Mouse (Mus musculus) layer of hippocampus, postnatal 14 days (tissue): ENCODE measurements around the gene Panx3. TPM values are rescaled to one million over a fixed set of nuclear protein-coding genes. Genes with fewer than 3 reads are reported as not detected.

Source experiments
- DNase-seq, 2 experiments: peaks; one replicate each; pipeline ENCODE4 v3.0.0; 2021 to 2022; ENCODE audit warnings: low spot score in 2 of 2, mixed read lengths in 1 of 2
- total RNA-seq, 2 experiments: library from RNA; stranded (reverse); gene quantifications; 2 replicates each; pipeline ENCODE4 v1.2.3; 2021

Panx3 gene
- total RNA-seq, 2 experiments from 2014 or later = not detected

DNA sequence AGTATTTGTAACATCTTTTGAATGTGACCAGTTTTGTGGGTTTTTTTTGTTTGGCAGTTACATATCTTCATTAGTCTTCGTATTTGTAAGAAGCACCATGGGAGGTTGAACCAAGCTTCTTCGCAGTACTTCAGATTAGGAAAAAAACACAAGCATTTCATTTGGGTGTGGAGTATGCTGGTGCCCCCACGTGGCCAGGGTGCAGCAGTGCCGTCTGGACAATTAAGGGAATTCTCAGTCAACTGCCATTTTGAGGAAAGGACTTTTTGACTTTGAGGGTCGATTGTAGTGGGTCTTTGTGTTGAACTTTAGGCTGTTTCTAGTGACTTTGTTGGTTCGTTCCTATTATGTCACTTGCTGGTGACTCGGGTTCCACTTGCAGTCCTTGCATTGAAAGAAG, 32.7 kb downstream of the Panx3 start:
- peak in 1 of 2 experiments; percentile 43 for DNase-seq

GRCm38 (mm10) chr9:37634269-37634668, 34.8 kb downstream of the Panx3 start:
- no peak for DNase-seq

DNA sequence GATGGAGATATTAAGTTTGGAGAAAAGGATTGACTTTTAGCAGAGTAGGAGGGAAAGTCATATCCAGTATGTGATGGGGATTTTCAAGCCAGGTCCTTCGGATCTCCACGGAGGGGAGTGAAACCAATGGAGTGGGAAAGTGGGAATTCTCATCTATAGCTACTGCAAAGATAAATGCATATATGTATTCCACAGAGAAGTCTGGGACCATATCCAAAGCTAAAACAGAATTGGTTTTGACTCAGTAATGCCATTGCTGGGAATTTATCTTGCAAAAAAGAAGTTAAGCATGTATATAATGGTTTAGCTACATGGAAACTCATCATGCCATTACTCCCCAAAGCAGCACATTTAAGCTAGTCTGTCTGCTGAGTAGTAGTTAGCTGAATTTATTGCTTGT, 36.7 kb downstream of the Panx3 start:
- no peak for DNase-seq

- no peak for DNase-seq
These were observed 39.1 kb downstream of the Panx3 start for GRCm38 (mm10) chr9:37629941-37630340.

GRCm38 (mm10) chr9:37628581-37628980, 40.5 kb downstream of the Panx3 start:
- no peak for DNase-seq

GRCm38 (mm10) chr9:37627263-37627662, 41.8 kb downstream of the Panx3 start:
- DNase-seq = no peak

DNA sequence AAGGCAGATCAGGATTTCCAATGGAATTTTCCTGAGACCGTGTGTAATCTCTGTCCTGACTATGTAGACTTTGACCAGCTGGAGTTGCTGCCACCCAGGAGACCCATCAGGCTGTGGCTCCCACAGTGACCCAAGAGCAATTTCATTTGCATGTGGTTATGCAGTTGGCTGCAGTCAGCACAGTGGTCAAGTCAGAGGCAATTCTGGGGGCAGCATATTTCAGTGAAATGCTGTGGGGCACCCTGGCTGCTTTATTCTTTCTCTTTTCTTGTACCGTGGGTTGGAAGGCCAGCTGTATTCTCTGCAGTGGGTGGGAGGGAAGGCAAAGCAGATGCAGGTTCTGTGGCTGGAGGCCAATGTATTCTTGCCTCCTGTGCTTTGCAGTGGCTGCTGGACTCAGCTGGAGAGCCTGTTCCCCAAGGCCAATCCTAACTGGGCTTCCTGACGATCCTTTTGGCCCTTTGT, 42.9 kb downstream of the Panx3 start:
- DNase-seq = peak in 1 of 2 experiments; percentile 40

DNA sequence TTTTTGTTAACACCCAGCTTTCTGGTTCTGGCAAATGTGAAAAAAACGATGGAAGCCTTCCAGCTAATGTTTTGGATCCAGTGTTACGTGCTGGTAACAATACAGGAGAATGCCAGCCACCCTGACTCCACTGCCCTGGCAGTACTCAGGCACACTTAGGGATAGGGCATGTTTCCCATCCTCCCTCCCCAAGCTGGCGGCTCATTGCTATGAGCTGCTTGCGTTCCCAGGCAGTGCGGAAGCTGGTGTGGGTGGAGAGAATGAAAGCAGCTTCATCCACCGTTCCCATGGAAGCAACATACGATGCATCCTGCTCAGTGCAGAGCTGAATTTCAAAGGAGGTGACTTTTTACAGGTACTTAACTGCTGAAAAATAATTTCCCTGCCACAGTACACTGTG, 43.4 kb downstream of the Panx3 start:
- peak; percentile 74 to 88 for DNase-seq

DNA sequence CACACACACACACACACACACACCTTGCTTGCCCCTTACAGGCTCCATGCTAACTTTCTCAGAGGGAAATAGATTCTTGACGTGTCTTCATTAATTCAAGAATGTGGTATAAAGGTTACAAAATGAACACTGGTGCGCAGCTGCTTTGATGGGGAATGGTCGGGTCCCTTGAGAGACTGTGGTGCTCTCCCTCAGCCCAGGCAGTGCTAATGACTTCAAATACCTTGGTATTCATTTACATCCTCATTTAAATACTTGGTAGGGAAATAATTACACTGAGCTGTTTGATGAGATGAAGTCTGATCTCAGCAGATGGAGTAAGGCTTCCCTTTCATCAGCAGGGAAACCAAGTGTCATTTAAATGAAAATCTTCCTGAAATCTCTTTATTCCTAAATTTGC, 43.9 kb downstream of the Panx3 start:
- no peak for DNase-seq

DNA sequence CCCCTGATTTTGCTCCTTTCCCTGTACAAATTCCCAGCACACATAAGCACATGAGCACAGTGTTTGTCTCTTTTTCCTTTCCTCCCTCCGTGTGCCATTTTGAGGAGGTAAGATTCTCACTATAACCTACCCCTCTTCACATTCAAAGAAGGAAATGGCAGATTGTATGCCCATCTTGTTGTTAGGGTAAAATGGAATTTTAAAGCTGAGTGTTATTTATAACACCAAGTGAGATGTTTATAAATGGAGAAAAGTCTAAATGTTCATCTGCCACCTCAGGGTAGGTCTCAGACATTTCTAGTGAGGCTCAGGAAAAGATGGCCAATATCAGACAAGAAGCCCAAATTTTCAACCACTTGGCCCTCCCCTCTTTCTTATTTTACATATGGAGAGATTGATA, 44.5 kb downstream of the Panx3 start:
- no peak for DNase-seq

DNA sequence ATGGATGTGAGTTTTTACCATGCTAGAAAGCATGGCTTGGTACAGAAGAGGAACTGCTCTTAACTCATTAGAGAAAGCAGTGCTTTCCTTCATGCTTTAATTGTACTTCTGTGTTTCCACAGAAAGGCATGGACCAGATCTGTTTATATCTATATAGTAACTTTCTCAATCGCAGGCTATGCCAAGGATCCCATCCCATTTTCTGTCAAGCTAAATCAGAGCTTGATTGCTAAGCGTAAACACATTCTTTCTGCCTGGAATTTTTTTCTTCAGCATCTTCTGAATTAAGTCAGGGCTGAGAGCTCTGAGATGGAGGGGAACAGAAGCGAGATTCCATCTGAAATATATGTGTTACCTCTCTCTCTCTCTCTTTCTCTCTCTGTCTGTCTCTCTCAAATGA, 45.1 kb downstream of the Panx3 start:
- DNase-seq = no peak

DNA sequence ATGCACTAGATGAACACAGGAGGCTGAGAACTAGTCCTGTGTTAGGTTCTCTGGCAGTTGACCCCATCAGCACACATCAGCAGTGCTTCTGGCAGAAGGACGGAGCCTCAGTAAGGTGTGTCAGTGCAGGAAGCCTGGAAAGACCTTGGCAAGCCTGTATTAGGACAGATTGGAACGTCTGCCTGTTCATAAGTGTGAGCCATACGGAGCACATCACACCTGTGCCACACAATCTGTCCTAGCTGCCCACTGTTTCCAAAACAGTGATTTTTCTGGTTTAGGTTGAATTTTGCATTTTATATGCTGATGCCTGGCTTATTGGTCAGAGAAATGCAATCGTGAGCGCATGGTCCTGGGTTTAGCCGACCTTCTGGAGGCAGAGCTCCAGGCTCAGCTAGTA, 47.7 kb downstream of the Panx3 start:
- DNase-seq = peak; percentile 49 to 62

DNA sequence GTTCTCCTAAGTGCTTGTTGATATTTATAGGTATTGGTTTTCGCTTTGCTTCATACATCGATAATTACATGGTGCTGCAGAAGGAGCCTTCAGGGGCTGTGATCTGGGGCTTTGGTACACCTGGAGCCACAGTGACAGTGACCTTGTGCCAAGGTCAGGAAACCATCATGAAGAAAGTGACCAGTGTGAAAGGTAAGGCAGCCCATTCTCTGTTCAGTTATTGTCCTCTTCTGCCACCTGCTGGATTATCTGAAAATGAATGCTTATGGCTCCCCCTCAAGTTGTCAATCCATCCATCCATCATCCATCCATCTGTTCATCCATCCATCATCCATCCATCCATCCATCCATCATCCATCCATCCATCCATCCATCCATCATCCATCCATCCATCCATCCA, 52.3 kb downstream of the Panx3 start:
- peak in 1 of 2 experiments; percentile 63 for DNase-seq

- DNase-seq = no peak
These were observed 53.8 kb downstream of the Panx3 start for GRCm38 (mm10) chr9:37615220-37615619.

GRCm38 (mm10) chr9:37614316-37614715, 54.7 kb downstream of the Panx3 start:
- DNase-seq = no peak

DNA sequence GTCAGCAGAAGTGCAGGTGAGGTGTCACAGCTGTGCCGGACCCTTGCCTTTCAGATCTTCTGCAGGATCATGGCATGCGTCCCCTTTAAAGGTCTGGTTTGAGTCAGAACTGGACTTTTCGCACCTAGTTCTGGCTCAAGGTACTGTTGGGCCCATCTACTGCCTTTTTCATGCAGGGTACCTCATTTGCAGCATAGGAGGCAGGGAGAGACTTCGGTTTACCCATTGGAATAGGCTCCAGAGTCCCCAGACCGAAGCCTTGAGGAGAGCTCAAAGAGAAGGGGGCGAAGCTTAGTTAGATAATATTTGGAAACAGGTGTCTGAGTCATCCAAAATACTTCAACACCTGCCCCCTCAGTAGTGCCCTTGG, 55.1 kb downstream of the Panx3 start:
- no peak for DNase-seq

DNA sequence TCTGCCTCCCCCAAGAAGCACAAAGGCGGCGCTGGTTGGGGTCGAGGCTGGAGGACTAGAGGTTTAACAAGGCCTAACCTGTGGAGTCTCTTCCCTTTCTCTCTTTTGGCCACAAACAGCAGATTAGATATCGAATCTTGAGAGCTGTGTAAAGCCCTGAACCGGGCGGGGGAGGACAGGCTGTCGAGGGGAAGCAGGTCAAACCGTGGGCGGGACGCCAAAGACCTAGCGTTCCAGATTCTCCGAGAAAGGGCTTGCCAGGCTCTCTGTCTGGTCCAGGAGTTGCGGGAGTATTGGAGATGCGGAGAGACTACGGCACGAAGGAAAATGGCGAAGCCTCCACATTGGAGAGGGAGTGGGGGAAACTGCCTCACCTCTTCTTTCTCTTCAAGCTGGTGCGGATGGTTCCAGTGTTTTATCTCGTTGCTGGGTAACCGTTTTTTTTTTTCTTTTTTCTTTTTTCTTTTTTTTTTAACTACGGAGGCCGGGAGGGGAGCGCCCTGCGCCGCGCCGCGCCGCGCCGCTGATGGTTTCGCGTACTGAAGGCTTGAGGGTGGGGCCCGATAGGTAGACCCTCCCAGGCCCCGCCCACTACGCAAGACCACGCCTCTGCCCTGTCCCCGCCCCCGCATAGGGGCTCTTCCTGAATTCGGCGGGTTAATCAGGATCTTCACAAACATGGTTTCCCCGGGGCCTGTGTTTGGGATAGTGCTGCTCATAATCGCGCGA, 55.7 kb downstream of the Panx3 start, which contains the start of gene Spa17:
TSS of gene Spa17 (minus strand) at position 541 of the 729 bp plus-strand sequence.
- peak; percentile 80 to 88 for DNase-seq

Other genes with a start within 250 kb of the Panx3 start
- 10 to 100 TPM; 19.0 to 22.3 TPM for gene Robo3, start 236.0 kb downstream of the Panx3 start, total RNA-seq
- gene Msantd2, start 179.9 kb downstream of the Panx3 start, total RNA-seq = 10 to 100 TPM; 22.3 to 22.7 TPM
- gene Esam, start 141.2 kb downstream of the Panx3 start, total RNA-seq = 10 to 100 TPM; 26.9 to 27.8 TPM
- gene Vsig2, start 130.0 kb downstream of the Panx3 start, total RNA-seq = 1 to 10 TPM; 3.5 to 6.2 TPM
- 1,000 to 10,000 TPM; 1,609 to 1,636 TPM for gene Nrgn, start 116.3 kb downstream of the Panx3 start, total RNA-seq
- 10 to 100 TPM; 12.1 to 14.0 TPM for gene Siae, start 113.5 kb downstream of the Panx3 start, total RNA-seq
- 1 to 10 TPM; 1.5 to 4.3 TPM for gene Spa17, start 55.5 kb downstream of the Panx3 start, total RNA-seq
- 10 to 100 TPM; 50.8 to 50.9 TPM for gene Tbrg1, start 11.9 kb downstream of the Panx3 start, total RNA-seq
- gene Olfr160, start 47.0 kb upstream of the Panx3 start, total RNA-seq = not detected
- gene Olfr874, start 75.9 kb upstream of the Panx3 start, total RNA-seq = not detected
- not detected for gene Olfr875, start 102.6 kb upstream of the Panx3 start, total RNA-seq
- not detected for gene Olfr876, start 133.8 kb upstream of the Panx3 start, total RNA-seq
- not detected for gene Olfr877, start 185.0 kb upstream of the Panx3 start, total RNA-seq
- not detected for gene Olfr145, start 227.5 kb upstream of the Panx3 start, total RNA-seq
- not detected for gene Olfr878, start 248.6 kb upstream of the Panx3 start, total RNA-seq